Mouse (Mus musculus) heart, embryonic 15.5 days (tissue): ENCODE data around the gene Cdh5. TPM values are rescaled to one million over a fixed set of nuclear protein-coding genes. Genes with fewer than 3 reads are reported as not detected.
A peak's percentile ranks its signal among the peaks of the same experiment; 100 is the strongest.

Source experiments
- ATAC-seq: fragments of 200-750 bp; cut with Nextera tagmentation; replicated peaks from 2 replicates; pipeline ENCODE4 v1.8.0; 2017; ENCODE audit warnings: low read depth, moderate TSS enrichment; ENCODE audit not compliant: insufficient number of reproducible peaks, insufficient read depth, low FRiP score
- H3K27ac ChIP-seq: fragments of 300-500 bp; sonication (generic); 2 replicates; pipeline ENCODE4 v1.5.1; 2015; ENCODE audit warnings: mild to moderate bottlenecking, inconsistent platforms
- H3K27me3 ChIP-seq: fragments of 300-500 bp; sonication (generic); 2 replicates; pipeline ENCODE4 v1.6.1; 2015; ENCODE audit warnings: inconsistent platforms
- H3K36me3 ChIP-seq: fragments of 300-500 bp; sonication (generic); 2 replicates; pipeline ENCODE4 v1.6.1; 2015; ENCODE audit warnings: mild to moderate bottlenecking, inconsistent platforms
- H3K4me1 ChIP-seq: fragments of 300-500 bp; sonication (generic); replicated peaks from 2 replicates; pipeline ENCODE4 v1.6.1; 2015; ENCODE audit warnings: inconsistent platforms
- H3K4me2 ChIP-seq: fragments of 300-500 bp; sonication (generic); 2 replicates; pipeline ENCODE4 v1.6.1; 2015; ENCODE audit warnings: inconsistent platforms, mild to moderate bottlenecking, moderate library complexity
- H3K4me3 ChIP-seq: fragments of 300-500 bp; sonication (generic); 2 replicates; pipeline ENCODE4 v1.5.1; 2015; ENCODE audit warnings: mild to moderate bottlenecking, inconsistent platforms
- H3K9ac ChIP-seq: fragments of 300-500 bp; sonication (generic); 2 replicates; pipeline ENCODE4 v1.6.1; 2015; ENCODE audit warnings: mild to moderate bottlenecking, inconsistent platforms
- H3K9me3 ChIP-seq: fragments of 300-500 bp; sonication (generic); replicated peaks from 2 replicates; pipeline ENCODE4 v1.6.1; 2016; ENCODE audit warnings: inconsistent platforms
- WGBS: fragments of 180-500 bp; shearing (Covaris S2); methylation state at CpG from one replicate; pipeline ENCODE4 v1.1.7; 2015; ENCODE audit warnings: mixed read lengths; 5-methylcytosine and 5-hydroxymethylcytosine counted together
- polyA plus RNA-seq: library from polyadenylated mRNA; unstranded; fragments of >200 nt; fragmentation: Nextera tagmentation; extraction: Ambion mirVana; gene quantifications from 2 replicates; pipeline ENCODE4 v1.2.1, GENCODE M21; 2015

Gene Cdh5
- polyA plus RNA-seq, 1 experiment from 2014 or later = 45.9 TPM

DNA sequence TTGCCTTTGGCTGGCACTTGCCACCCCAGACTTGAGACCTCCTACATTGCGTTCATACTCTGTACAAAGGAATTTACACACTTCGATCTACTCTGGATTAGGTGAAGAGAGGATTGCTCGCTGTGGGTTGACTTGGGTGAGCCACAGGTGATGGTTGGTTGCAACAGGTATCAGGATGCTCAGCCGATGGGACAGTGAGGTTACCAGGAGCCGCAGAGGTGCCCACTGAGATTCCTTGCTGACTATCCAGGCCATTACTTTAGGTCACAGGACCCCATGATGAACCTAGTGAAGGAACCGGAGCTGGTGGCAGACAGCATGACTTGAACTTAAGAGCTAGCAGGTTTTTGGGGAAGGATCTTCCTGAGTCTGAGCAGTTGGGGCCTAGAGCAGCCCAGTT lies 71.0 kb downstream of the Cdh5 start:
- Histone ChIP-seq H3K27ac (no peak overlapping the region), H3K4me3 (no peak overlapping the region), H3K36me3 (no peaks in the 10 kb centered on the region), H3K4me2 (no peak overlapping the region), H3K4me1 (peaks cover 19% of the 10 kb centered on the region), H3K9me3 (no peaks in the 10 kb centered on the region), H3K9ac (no peak overlapping the region), H3K27me3 (peaks cover 56% of the 10 kb centered on the region)
- ATAC-seq = no peak
- WGBS = 82% methylated on average over 6 of the region's 6 CpGs

DNA sequence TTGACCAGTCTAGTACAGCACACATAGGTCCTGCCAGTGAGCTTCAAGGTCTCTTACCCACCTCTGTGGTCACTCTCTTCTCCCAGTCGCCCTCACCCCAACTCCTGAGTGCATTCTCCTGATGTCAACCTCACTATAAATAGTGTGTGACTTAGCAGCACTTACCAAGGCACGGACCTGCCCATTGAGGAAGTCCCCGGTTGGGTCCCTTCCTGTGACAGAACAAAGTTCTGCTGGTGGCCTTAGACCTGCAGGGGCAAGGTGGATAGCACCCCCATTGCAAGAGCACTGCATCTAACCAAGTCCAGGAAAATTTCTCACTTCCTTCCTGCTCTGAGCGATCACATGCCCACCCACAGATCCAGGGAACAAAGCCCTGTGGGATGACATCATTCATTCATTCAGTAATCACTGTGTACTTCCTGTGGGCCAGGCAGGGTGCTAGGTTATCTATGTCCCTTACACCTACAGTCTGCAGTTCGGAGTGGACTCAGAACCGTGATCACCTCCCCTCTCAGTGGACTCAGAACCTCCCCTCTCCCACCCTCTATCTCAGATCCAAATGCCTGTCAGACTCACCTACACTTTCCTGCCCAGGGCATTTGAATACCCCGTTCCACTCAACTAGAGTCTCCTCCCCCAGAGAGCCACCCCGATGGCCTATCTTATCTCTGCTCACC lies 74.6 kb downstream of the Cdh5 start:
- peaks cover 9% of the 10 kb centered on the region; the same call in 1 of the 2 replicates for H3K4me1 ChIP-seq
- H3K4me3 ChIP-seq = no peak overlapping the region
- H3K36me3 ChIP-seq = no peaks in the 10 kb centered on the region
- 40% methylated on average over 8 of the region's 8 CpGs for WGBS
- no peak overlapping the region for H3K27ac ChIP-seq
- H3K4me2 ChIP-seq = no peak overlapping the region
- no peak overlapping the region for H3K9ac ChIP-seq
- ATAC-seq = peak; percentile 27; the same call in 1 of the 2 replicates
- peaks cover 32% of the 10 kb centered on the region for H3K27me3 ChIP-seq
- no peaks in the 10 kb centered on the region for H3K9me3 ChIP-seq

DNA sequence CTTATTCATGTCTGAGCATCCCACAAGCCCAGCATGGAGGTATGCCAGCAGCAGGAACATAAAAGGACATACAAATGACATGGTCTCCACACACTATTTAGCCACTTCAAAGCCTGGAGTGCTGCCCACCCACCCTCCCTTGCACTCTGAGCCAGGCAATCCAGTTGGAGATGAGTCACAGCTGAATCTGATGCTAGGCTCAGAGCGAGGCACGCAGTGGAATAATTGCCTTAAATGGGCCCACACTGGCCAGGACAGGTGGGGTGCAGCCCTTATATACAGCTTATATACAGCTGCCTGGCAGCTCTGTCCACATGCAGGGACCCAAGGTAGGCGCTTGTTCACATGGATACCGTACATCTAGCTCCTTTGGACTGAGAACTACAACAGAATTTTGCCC lies 75.6 kb downstream of the Cdh5 start:
- Histone ChIP-seq H3K4me2 (no peak overlapping the region), H3K9ac (no peak overlapping the region), H3K4me3 (no peak overlapping the region), H3K4me1 (peaks cover 6% of the 10 kb centered on the region; the same call in 1 of the 2 replicates), H3K27me3 (peaks cover 21% of the 10 kb centered on the region), H3K9me3 (no peaks in the 10 kb centered on the region), H3K27ac (no peak overlapping the region), H3K36me3 (no peaks in the 10 kb centered on the region)
- 69% methylated on average over 4 of the region's 4 CpGs for WGBS
- ATAC-seq = no peak; the same call in 1 of the 2 replicates

DNA sequence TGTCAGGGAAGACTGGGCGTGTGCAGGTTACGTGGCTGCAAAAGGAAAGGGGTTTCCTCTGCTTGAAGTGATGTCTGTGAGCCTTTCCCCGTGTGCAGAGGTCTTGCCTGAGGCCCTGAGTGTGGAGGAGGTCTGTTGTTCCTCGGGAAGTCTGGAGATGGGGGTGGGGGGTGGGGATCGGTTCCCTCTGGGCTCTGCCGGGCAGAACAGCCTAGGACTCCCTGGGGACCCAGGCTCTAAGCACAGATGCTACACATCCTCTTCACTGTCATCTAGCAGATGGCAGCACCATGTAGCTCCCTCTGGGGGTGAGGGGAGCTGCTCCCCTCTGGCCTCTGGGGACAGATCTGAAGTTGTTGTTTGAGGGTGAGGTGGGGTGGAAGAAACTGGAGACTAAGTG lies 83.5 kb downstream of the Cdh5 start:
- H3K9me3 ChIP-seq = no peaks in the 10 kb centered on the region
- H3K9ac ChIP-seq = no peak overlapping the region
- H3K27ac ChIP-seq = no peak overlapping the region
- H3K4me1 ChIP-seq = 0 out of 2 replicates have a peak, but pooled peaks cover 3% of the 10 kb centered on the region
- no peak overlapping the region for H3K4me2 ChIP-seq
- H3K4me3 ChIP-seq = no peak overlapping the region
- WGBS = 17% methylated on average over 6 of the region's 6 CpGs
- no peaks in the 10 kb centered on the region for H3K36me3 ChIP-seq
- ATAC-seq = no peak
- no peaks in the 10 kb centered on the region for H3K27me3 ChIP-seq

DNA sequence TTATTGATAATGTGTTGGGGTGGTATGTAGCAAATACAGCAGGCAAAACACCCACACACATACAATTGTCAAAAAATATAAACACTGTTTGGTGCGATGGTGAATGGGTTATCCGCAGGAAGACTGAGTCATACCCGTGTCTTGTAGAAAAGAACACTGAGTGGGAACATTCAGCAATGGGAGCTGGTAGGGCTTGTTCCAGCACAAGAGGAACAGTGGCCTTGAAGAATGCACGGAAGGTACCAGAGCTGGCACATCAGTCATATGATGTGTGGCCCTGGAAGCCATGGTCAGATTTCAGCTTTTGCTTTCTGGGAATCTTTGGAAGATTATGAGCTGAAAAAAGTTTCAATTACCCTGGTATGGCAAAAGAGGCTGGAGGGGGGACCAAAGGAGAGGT lies 85.4 kb downstream of the Cdh5 start:
- Histone ChIP-seq H3K27me3 (no peaks in the 10 kb centered on the region), H3K9ac (no peak overlapping the region), H3K27ac (no peak overlapping the region), H3K4me1 (0 out of 2 replicates have a peak, but pooled peaks cover 5% of the 10 kb centered on the region), H3K4me2 (no peak overlapping the region), H3K9me3 (no peaks in the 10 kb centered on the region), H3K4me3 (no peak overlapping the region), H3K36me3 (no peaks in the 10 kb centered on the region)
- ATAC-seq = no peak
- WGBS = 71% methylated on average over 4 of the region's 4 CpGs

DNA sequence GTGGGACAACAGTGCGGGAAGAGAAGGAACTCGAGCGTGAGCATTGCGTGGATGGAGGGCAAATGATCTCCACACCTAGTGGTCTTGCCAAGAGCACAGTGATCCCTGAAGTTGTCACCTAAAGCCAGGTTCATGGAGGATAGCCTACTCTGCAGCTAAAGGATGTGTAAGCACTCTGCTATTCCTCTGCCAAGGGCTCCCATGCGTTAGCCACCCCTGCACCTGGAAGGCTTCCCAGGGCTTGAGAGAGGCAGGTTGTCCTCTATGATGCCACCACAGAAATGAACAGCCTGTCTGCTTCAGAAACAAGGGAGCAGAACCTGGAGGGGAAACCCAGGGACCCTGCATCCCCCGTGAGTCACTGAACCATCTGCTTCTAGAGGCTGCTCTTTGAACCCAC lies 86.2 kb downstream of the Cdh5 start:
- H3K4me1 ChIP-seq = 0 out of 2 replicates have a peak, but pooled peaks cover 5% of the 10 kb centered on the region
- no peaks in the 10 kb centered on the region for H3K27me3 ChIP-seq
- WGBS = 79% methylated on average over 6 of the region's 6 CpGs
- no peak overlapping the region for H3K4me2 ChIP-seq
- H3K4me3 ChIP-seq = no peak overlapping the region
- H3K27ac ChIP-seq = no peak overlapping the region
- ATAC-seq = no peak
- H3K36me3 ChIP-seq = no peaks in the 10 kb centered on the region
- H3K9me3 ChIP-seq = no peaks in the 10 kb centered on the region
- H3K9ac ChIP-seq = no peak overlapping the region

DNA sequence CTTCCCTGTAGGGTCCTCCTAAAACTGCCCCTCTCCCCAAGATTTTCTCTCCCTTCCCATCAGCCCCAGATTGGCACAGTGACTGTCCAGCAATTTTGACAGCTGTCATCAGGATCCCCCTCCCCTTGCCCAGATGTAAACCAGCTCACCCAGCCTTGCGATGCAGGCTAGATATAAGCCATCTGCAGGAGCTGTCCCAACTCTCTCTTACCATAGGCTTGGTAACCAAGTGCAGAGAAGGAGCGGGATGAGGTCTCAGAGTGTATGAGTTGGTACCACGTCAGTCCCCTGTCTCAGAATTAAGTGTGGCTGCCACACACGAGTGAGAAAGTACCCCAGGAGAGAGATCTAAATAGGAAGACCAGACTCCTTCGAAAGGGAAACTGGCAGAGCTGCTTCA lies 87.0 kb downstream of the Cdh5 start:
- Histone ChIP-seq H3K27ac (no peak overlapping the region), H3K36me3 (no peaks in the 10 kb centered on the region), H3K4me1 (0 out of 2 replicates have a peak, but pooled peaks cover 5% of the 10 kb centered on the region), H3K4me2 (no peak overlapping the region), H3K9me3 (no peaks in the 10 kb centered on the region), H3K27me3 (no peaks in the 10 kb centered on the region), H3K9ac (no peak overlapping the region), H3K4me3 (no peak overlapping the region)
- ATAC-seq = no peak
- WGBS = 54% methylated on average over 5 of the region's 5 CpGs

DNA sequence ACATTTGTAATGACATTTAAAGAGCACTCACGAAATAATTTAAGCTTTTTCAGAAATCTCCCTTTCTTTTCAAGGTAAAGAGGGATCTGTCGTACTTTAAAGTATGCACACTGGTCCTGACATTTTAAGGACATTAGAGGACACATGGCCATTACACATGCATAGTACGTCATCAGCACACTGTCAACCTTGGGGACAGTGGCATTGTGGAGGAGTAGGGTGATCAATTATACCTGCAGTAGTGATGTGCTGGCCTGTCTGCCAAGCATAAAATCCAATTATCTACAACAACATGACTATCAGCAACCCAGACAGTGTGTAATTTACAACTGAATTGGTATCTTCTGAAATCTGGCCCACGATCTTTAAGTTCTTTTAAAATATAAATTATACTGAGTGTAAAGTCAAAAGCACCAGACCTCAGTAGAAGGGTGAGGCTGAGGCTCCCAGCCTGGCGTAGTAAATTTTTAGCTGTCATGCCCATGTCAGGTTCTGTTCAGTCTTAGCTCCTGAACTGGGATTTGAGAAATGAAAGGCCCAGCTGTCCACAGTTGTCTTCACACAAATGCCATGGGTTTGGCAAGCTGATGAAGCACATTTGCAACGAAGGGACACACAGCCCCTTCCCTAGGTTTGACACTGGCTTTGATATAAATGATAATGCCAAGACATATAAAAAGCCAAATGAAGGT lies 89.5 kb downstream of the Cdh5 start:
- H3K9ac ChIP-seq = no peak overlapping the region
- H3K27ac ChIP-seq = no peak overlapping the region
- no peak overlapping the region for H3K4me3 ChIP-seq
- no peaks in the 10 kb centered on the region for H3K27me3 ChIP-seq
- H3K4me1 ChIP-seq = 0 out of 2 replicates have a peak, but pooled peaks cover 2% of the 10 kb centered on the region
- no peaks in the 10 kb centered on the region for H3K36me3 ChIP-seq
- no peak for ATAC-seq
- 68% methylated on average over 6 of the region's 6 CpGs for WGBS
- no peak overlapping the region for H3K4me2 ChIP-seq
- H3K9me3 ChIP-seq = no peaks in the 10 kb centered on the region

DNA sequence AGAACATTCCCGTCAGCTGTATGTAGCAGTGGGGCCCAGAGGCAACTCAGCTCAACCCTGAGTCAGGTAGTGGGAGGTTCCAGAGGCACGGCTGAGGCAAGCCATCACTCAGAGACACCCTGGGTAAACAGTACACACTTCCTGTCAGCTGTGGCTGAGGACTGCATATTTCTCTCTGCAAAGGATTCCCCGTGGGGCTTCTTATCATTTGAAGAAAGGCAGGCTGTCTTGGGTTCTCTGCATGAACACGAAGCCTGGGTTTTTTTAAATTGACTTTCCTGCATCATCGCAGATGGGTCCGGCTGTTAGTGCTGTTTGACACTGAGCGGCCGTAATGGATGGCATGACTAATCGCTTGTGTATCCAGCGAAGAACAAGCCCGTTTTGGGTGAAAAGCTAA lies 90.1 kb downstream of the Cdh5 start:
- Histone ChIP-seq H3K4me2 (no peak overlapping the region), H3K4me3 (no peak overlapping the region), H3K27ac (no peak overlapping the region), H3K4me1 (0 out of 2 replicates have a peak, but pooled peaks cover 2% of the 10 kb centered on the region), H3K9ac (no peak overlapping the region), H3K27me3 (no peaks in the 10 kb centered on the region), H3K36me3 (no peaks in the 10 kb centered on the region), H3K9me3 (no peaks in the 10 kb centered on the region)
- peak; percentile 31; the same call in 1 of the 2 replicates for ATAC-seq
- 28% methylated on average over 11 of the region's 11 CpGs for WGBS

Other genes with a start within 250 kb of the Cdh5 start
- gene Bean1, start 68.8 kb downstream of the Cdh5 start, polyA plus RNA-seq = 0.84 and 1.2 TPM in 2 replicates
- 10.5 and 13.4 TPM in 2 replicates for gene Tk2, start 146.9 kb downstream of the Cdh5 start, polyA plus RNA-seq
- gene Cklf, start 149.2 kb downstream of the Cdh5 start, polyA plus RNA-seq = 23.7 and 26.3 TPM in 2 replicates
- not detected in 2 replicates for gene Cmtm2a, start 191.6 kb downstream of the Cdh5 start, polyA plus RNA-seq
- not detected in 2 replicates for gene Gm45711, start 208.5 kb downstream of the Cdh5 start, polyA plus RNA-seq
- gene Cmtm1, start 208.5 kb downstream of the Cdh5 start, polyA plus RNA-seq = not detected in 2 replicates
- gene Gm11020, start 219.9 kb downstream of the Cdh5 start, polyA plus RNA-seq = not detected in 2 replicates
- gene Cmtm2b, start 220.6 kb downstream of the Cdh5 start, polyA plus RNA-seq = not detected in 2 replicates
- gene Cmtm3, start 237.8 kb downstream of the Cdh5 start, polyA plus RNA-seq = 82.3 and 90.3 TPM in 2 replicates